Comparison of ENCODE assay signal across 32 mouse cellular contexts in the genomic region with DNA sequence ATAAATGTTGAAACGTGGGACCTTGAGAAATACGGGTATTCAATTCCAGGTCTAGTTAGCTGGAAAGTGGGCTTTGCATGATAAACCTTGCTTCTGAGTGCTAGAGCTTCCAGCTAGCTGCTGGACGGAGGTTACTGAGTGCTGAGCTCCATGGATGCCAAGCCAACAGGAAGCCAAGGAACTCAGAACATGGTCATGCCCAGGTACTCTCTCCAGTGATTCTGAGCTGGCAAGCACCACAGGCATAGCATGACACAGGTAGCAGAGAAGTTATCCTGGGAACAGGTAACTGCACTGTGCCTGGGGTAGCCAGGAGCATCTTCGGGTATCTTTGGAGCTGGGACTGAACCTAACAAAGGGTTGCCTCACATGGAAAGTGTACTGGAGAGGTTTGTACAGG.
"Had no signal": no experiment of that assay in that cellular context is flagged by ENCODE, and none has a peak within 500 bp of the region (broad histone marks: within the 10 kb centered on the region; RNA-seq: fewer than 3 reads in every experiment).

No protein-coding gene starts in this region.

- H3K36me3 ChIP-seq: limb, embryonic 10.5 days; limb, embryonic 12.5 days; limb, embryonic 13.5 days; limb, embryonic 15.5 days; liver, embryonic 12.5 days; liver, embryonic 13.5 days; liver, embryonic 15.5 days; lung, embryonic 15.5 days; midbrain, embryonic 10.5 days; midbrain, embryonic 12.5 days; midbrain, embryonic 13.5 days; midbrain, embryonic 15.5 days; neural tube, embryonic 12.5 days had no signal

- H3K9me3 ChIP-seq: limb, embryonic 10.5 days; limb, embryonic 12.5 days; limb, embryonic 13.5 days; limb, embryonic 15.5 days; liver, embryonic 12.5 days; liver, embryonic 13.5 days; liver, embryonic 15.5 days; lung, embryonic 15.5 days; midbrain, embryonic 10.5 days; midbrain, embryonic 12.5 days; midbrain, embryonic 13.5 days; midbrain, embryonic 15.5 days; neural tube, embryonic 12.5 days had no signal

- DNase-seq: left cerebral cortex, postnatal 4 days; liver; liver, embryonic 13.5 days; liver, postnatal 0 days; lung, adult 18-20 months; lung, adult 2 months; lung, embryonic 14.5 days; lung, postnatal 10 days; lung, postnatal 14 days; lung, postnatal 36 days; lung, postnatal 4 days; midbrain, embryonic 14.5 days had no signal

- H3K4me1 ChIP-seq: limb, embryonic 10.5 days; limb, embryonic 12.5 days; limb, embryonic 15.5 days; liver, embryonic 12.5 days; liver, embryonic 13.5 days; liver, embryonic 15.5 days; lung, embryonic 15.5 days; midbrain, embryonic 10.5 days; midbrain, embryonic 12.5 days; midbrain, embryonic 13.5 days; midbrain, embryonic 15.5 days; neural tube, embryonic 12.5 days had no signal

- ATAC-seq: liver, embryonic 12.5 days; liver, postnatal 0 days; lung, postnatal 0 days; midbrain, embryonic 13.5 days; midbrain, embryonic 15.5 days; midbrain, embryonic 16.5 days had no signal

- H3K27me3 ChIP-seq: limb, embryonic 12.5 days; limb, embryonic 13.5 days; limb, embryonic 15.5 days; liver, embryonic 12.5 days; liver, embryonic 13.5 days; liver, embryonic 15.5 days; lung, embryonic 15.5 days; midbrain, embryonic 12.5 days; midbrain, embryonic 13.5 days; midbrain, embryonic 15.5 days; neural tube, embryonic 12.5 days had no signal

- H3K27ac ChIP-seq: limb, embryonic 10.5 days; limb, embryonic 12.5 days; limb, embryonic 13.5 days; limb, embryonic 15.5 days; liver, embryonic 12.5 days; liver, embryonic 13.5 days; liver, embryonic 14.5 days; liver, embryonic 15.5 days; lung, embryonic 15.5 days; macrophage; midbrain, embryonic 10.5 days; midbrain, embryonic 12.5 days; midbrain, embryonic 13.5 days; midbrain, embryonic 15.5 days; neural tube, embryonic 12.5 days had no signal

- H3K4me3 ChIP-seq: limb, embryonic 10.5 days; limb, embryonic 12.5 days; limb, embryonic 13.5 days; limb, embryonic 15.5 days; liver, embryonic 12.5 days; liver, embryonic 13.5 days; liver, embryonic 15.5 days; lung, embryonic 15.5 days; megakaryocyte, embryonic 14.5 days; midbrain, embryonic 10.5 days; midbrain, embryonic 12.5 days; midbrain, embryonic 13.5 days; midbrain, embryonic 15.5 days; myocyte; neural tube, embryonic 12.5 days had no signal

- H3K9ac ChIP-seq: limb, embryonic 12.5 days; limb, embryonic 13.5 days; limb, embryonic 15.5 days; liver, embryonic 12.5 days; liver, embryonic 13.5 days; liver, embryonic 14.5 days; liver, embryonic 15.5 days; liver, postnatal 0 days; lung, embryonic 14.5 days; lung, embryonic 15.5 days; midbrain, embryonic 12.5 days; midbrain, embryonic 13.5 days; midbrain, embryonic 15.5 days; neural tube, embryonic 12.5 days had no signal

- H3K4me2 ChIP-seq: limb, embryonic 12.5 days; limb, embryonic 13.5 days; limb, embryonic 15.5 days; liver, embryonic 11.5 days; liver, embryonic 12.5 days; liver, embryonic 13.5 days; liver, embryonic 15.5 days; lung, embryonic 14.5 days; lung, embryonic 15.5 days; midbrain, embryonic 11.5 days; midbrain, embryonic 12.5 days; midbrain, embryonic 13.5 days; midbrain, embryonic 15.5 days; neural tube, embryonic 12.5 days had no signal
